Mouse (Mus musculus) c-Kit-positive CD71-positive TER-119-negative erythroid progenitor cells, embryonic 14.5 days (primary cell): ENCODE results near the gene Bdh1.
A peak's percentile ranks its signal among the peaks of the same experiment; 100 is the strongest.

ENCODE experiments used
- DNase-seq: peaks from one replicate; pipeline ENCODE4 v3.0.0-alpha.2; 2013; ENCODE audit warnings: low read depth

Bdh1 gene

DNA sequence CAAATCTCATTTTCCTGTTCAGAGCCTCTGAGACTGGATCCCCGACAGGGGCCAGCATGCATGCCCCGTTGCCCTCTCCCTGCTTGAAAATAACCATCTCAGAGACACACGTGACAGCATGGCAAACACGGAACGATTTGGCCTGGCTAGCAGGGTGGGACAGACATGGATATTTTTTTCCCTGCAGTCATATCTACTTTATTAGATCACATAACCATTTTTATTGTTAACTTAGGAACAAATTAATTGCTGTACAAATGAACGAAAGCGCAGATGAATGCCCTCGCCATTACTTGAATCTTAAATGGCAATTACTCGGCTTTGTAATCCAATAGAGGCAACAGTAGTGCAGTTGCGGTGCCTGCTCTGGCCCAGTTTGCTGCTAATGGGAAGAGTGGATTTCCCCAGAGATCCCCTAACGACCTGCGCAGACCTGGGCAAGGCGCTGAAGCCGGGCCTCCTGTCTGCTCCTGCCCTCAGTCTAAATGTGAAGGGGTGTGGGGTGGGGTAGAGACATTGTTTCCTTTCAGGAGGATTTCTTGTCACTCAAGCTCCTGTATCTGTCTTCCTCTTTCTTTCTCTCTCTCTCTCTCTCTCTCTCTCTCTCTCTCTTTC lies 79.8 kb downstream of the Bdh1 start:
- no peak for DNase-seq

DNA sequence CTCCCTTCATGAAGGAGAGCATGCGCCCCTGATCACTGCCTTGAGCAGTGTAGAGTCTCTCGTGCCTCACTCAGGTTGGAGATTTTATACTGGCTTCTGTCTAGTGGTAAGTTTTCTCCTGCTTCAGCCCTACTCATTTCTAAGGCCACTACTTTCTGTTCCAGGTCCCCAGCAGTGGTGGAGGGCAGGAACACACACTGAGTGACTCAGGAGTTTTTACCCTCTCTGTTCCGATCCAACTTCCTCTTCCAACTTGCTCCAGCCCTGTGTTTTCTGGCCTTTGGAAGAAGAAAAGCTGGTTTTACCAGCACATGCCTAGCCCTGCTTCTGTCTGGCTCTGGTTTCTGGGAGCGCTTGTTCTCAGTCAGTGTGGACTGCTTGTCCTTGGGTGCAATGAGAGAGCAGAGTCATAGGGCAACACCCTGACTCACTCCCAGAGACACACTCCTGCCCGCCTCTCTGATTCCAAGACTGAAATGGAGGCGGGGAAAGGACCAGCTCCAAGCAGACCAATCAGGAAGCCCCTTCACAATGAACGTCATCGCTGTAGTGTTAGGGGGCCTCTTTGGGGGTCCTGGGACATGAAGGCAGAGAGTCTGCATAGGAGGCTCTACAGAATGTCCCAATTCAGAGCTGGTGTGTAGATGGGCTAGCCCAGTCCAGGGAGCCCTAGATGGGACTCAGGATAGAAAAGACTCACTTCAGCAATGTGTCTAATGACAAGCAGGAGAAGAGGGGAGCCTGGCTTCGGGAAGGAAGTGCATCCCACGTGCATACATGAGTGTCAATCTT lies 84.8 kb downstream of the Bdh1 start:
- no peak for DNase-seq

- DNase-seq: peak; percentile 46
Observed at GRCm38 (mm10) chr16:31507457-31507755, 85.3 kb downstream of the Bdh1 start.

- peak; percentile 82 for DNase-seq
Observed at GRCm38 (mm10) chr16:31507794-31508526, 85.9 kb downstream of the Bdh1 start.
